Mouse (Mus musculus): Measurements from ENCODE around the gene Nt5dc3.

DNA sequence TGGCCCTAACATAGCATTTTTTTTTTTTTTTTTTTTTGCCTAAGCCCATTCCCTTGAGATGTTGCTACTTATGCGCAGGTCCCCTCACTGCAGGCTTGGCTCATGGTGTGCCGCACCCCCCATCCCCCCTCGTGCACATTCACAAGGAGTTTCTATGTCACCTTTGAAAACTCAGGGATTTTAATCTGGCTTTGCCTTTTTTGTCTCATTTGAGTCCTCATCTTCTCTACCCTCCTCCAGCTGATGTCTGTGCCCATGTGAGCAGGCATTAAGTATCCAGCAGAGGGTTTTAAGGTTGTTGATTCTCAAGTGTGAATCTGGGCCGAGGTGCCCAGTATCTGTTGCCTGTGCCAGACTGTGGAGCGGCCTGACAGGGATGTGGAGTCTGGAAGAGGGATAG lies 2.8 kb downstream of the Nt5dc3 start:
- TF ChIP-seq EP300 (IDR thresholded peaks at IDR 0.05; ENCODE audit: insufficient read depth, low read depth, low read length) (no peak), CTCF (IDR thresholded peaks at IDR 0.05; ENCODE audit: low read depth, low read length) (no peak), POLR2A (IDR thresholded peaks at IDR 0.05; ENCODE audit: insufficient read depth, low read length) (no peak)
